Mouse (Mus musculus) liver, postnatal 0 days (tissue): ENCODE measurements around the gene Anapc1. TPM values are rescaled to one million over a fixed set of nuclear protein-coding genes. Genes with fewer than 3 reads are reported as not detected.

Source experiments
- ATAC-seq: fragments of 200-750 bp; cut with Nextera tagmentation; 2 replicates; pipeline ENCODE4 v1.8.0; 2017; ENCODE audit warnings: mild to moderate bottlenecking, moderate library complexity
- DNase-seq: peaks from one replicate; pipeline ENCODE4 v3.0.0-alpha.2; 2016
- H3K27ac ChIP-seq: fragments of 300-500 bp; sonication (generic); 2 replicates; pipeline ENCODE4 v1.5.1; 2014; ENCODE audit warnings: antibody characterized with exemption, moderate library complexity, mild to moderate bottlenecking, low read depth
- H3K27me3 ChIP-seq: fragments of 300-500 bp; sonication (generic); 2 replicates; pipeline ENCODE4 v1.6.1; 2014; ENCODE audit warnings: low read length, control low read depth, mixed read lengths; ENCODE audit not compliant: insufficient read depth
- H3K36me3 ChIP-seq: fragments of 300-500 bp; sonication (generic); replicated peaks from 2 replicates; pipeline ENCODE4 v1.6.1; 2014; ENCODE audit warnings: mild to moderate bottlenecking, control low read depth, low read length, moderate library complexity, mixed read lengths; ENCODE audit not compliant: insufficient read depth
- H3K4me1 ChIP-seq: fragments of 300-500 bp; sonication (generic); 2 replicates; pipeline ENCODE4 v1.6.1; 2014; ENCODE audit warnings: antibody characterized with exemption, mild to moderate bottlenecking, control low read depth; ENCODE audit not compliant: insufficient read depth
- H3K4me2 ChIP-seq: fragments of 300-500 bp; sonication (generic); 2 replicates; pipeline ENCODE4 v1.6.1; 2014; ENCODE audit warnings: low read depth, mild to moderate bottlenecking, low read length, moderate library complexity, mixed read lengths
- H3K4me3 ChIP-seq: fragments of 300-500 bp; sonication (generic); 2 replicates; pipeline ENCODE4 v1.5.1; 2014; ENCODE audit warnings: low read depth, low read length
- H3K9ac ChIP-seq: fragments of 300-500 bp; sonication (generic); replicated peaks from 2 replicates; pipeline ENCODE4 v1.6.1; 2014; ENCODE audit warnings: mild to moderate bottlenecking, moderate library complexity
- H3K9me3 ChIP-seq: fragments of 300-500 bp; sonication (generic); 2 replicates; pipeline ENCODE4 v1.6.1; 2016; ENCODE audit warnings: mild to moderate bottlenecking, control low read depth, low read length, mixed read lengths
- CTCF ChIP-seq: sonication (generic); IDR thresholded peaks from 2 replicates; pipeline ENCODE4 v1.5.1; 2016; ENCODE audit warnings: antibody characterized with exemption, low read depth
- EP300 ChIP-seq: IDR thresholded peaks from 2 replicates; pipeline ENCODE4 v1.6.1; 2016; ENCODE audit warnings: antibody characterized with exemption, low read depth, mild to moderate bottlenecking
- WGBS: fragments of 180-500 bp; shearing (Covaris S2); extraction: QIAGEN DNeasy Blood & Tissue Kit; methylation state at CpG from one replicate; pipeline ENCODE4 v1.1.7; 2014; ENCODE audit not compliant: insufficient replicate concordance; 5-methylcytosine and 5-hydroxymethylcytosine counted together
- polyA plus RNA-seq: library from polyadenylated mRNA; unstranded; fragments of >200 nt; fragmentation: Nextera tagmentation; extraction: Ambion mirVana; gene quantifications from 2 replicates; pipeline ENCODE4 v1.2.1, GENCODE M21; 2015

Gene Anapc1
- polyA plus RNA-seq, 1 experiment from 2014 or later: 10.2 TPM

- DNase-seq (no peak), ATAC-seq (no peak)
- H3K4me3 ChIP-seq: no peak overlapping the region
- H3K27me3 ChIP-seq: no peaks in the 10 kb centered on the region
- no peak overlapping the region for H3K4me2 ChIP-seq
- peaks cover 5% of the 10 kb centered on the region for H3K4me1 ChIP-seq
- H3K9ac ChIP-seq: no peak overlapping the region
- TF ChIP-seq EP300 (no peak), CTCF (no peak)
- no peaks in the 10 kb centered on the region for H3K36me3 ChIP-seq
- 50% methylated on average over 4 of the region's 4 CpGs for WGBS
- no peaks in the 10 kb centered on the region for H3K9me3 ChIP-seq
- 0 out of 2 replicates have a peak overlapping the region, but pooled peaks have one; percentile 45 for H3K27ac ChIP-seq
Measured at GRCm38 (mm10) chr2:128568490-128568889, 118.7 kb downstream of the Anapc1 start.

GRCm38 (mm10) chr2:128568018-128568417 lies 119.2 kb downstream of the Anapc1 start:
- Histone ChIP-seq H3K4me1 (peaks cover 5% of the 10 kb centered on the region), H3K9me3 (no peaks in the 10 kb centered on the region), H3K4me2 (no peak overlapping the region), H3K4me3 (no peak overlapping the region), H3K27ac (peak overlapping the region; percentile 45; the same call in 1 of the 2 replicates), H3K9ac (no peak overlapping the region), H3K36me3 (no peaks in the 10 kb centered on the region), H3K27me3 (no peaks in the 10 kb centered on the region)
- ATAC-seq (peak; percentile 92), DNase-seq (peak; percentile 50)
- 45% methylated on average over 6 of the region's 6 CpGs for WGBS
- TF ChIP-seq CTCF (no peak), EP300 (peak; percentile 24; the same call in 1 of the 2 replicates)

GRCm38 (mm10) chr2:128566304-128567147 lies 120.7 kb downstream of the Anapc1 start:
- peak; percentile 20; the same call in 1 of the 2 replicates for ATAC-seq
- Histone ChIP-seq H3K36me3 (no peaks in the 10 kb centered on the region), H3K9ac (no peak overlapping the region), H3K4me2 (no peak overlapping the region), H3K4me3 (no peak overlapping the region), H3K4me1 (peaks cover 5% of the 10 kb centered on the region), H3K9me3 (no peaks in the 10 kb centered on the region), H3K27ac (no peak overlapping the region), H3K27me3 (no peaks in the 10 kb centered on the region)
- TF ChIP-seq CTCF: peak; percentile 56
- TF ChIP-seq EP300: no peak
- DNase-seq: peak; percentile 37
- WGBS: 57% methylated on average over 10 of the region's 10 CpGs

- Histone ChIP-seq H3K4me3 (no peak overlapping the region), H3K36me3 (no peaks in the 10 kb centered on the region), H3K9me3 (no peaks in the 10 kb centered on the region), H3K27me3 (no peaks in the 10 kb centered on the region), H3K9ac (no peak overlapping the region), H3K4me1 (peaks cover 5% of the 10 kb centered on the region), H3K4me2 (no peak overlapping the region), H3K27ac (no peak overlapping the region)
- ATAC-seq (no peak), DNase-seq (no peak)
- TF ChIP-seq EP300: no peak
- no peak for TF ChIP-seq CTCF
- 69% methylated on average over 8 of the region's 8 CpGs for WGBS
Measured at GRCm38 (mm10) chr2:128565904-128566303, 121.3 kb downstream of the Anapc1 start.

GRCm38 (mm10) chr2:128564195-128564594 lies 123.0 kb downstream of the Anapc1 start:
- TF ChIP-seq EP300 (no peak), CTCF (peak; percentile 39)
- Histone ChIP-seq H3K9ac (no peak overlapping the region), H3K36me3 (no peaks in the 10 kb centered on the region), H3K4me3 (no peak overlapping the region), H3K27ac (no peak overlapping the region), H3K4me1 (peaks cover 5% of the 10 kb centered on the region), H3K27me3 (no peaks in the 10 kb centered on the region), H3K9me3 (no peaks in the 10 kb centered on the region), H3K4me2 (no peak overlapping the region)
- 77% methylated on average over 3 of the region's 3 CpGs for WGBS
- ATAC-seq: no peak
- DNase-seq: no peak

Other genes with a start within 250 kb of the Anapc1 start
- gene Spdye4c, start 96.2 kb downstream of the Anapc1 start, polyA plus RNA-seq: not detected in 2 replicates
- gene Mertk, start 11.6 kb upstream of the Anapc1 start, polyA plus RNA-seq: 5.2 and 6.1 TPM in 2 replicates
- gene Tmem87b, start 130.7 kb upstream of the Anapc1 start, polyA plus RNA-seq: 15.7 and 17.5 TPM in 2 replicates
- gene Fbln7, start 175.6 kb upstream of the Anapc1 start, polyA plus RNA-seq: 0.09 and 0.16 TPM in 2 replicates